Mouse (Mus musculus): Measurements from ENCODE around the gene Zmiz2.
"Not testable (repeated sequence)": the region's sequence is repeated elsewhere in the genome, so short reads cannot be mapped to it uniquely, and the experiment has no call there.

Zmiz2 gene

GRCm38 (mm10) chr11:6398141-6398540, 9.3 kb downstream of the Zmiz2 start:
- no peak for DNase-seq (ENCODE audit: extremely low spot score, low spot score)

GRCm38 (mm10) chr11:6402515-6403510, 13.9 kb downstream of the Zmiz2 start:
- peak; percentile 56 for DNase-seq (ENCODE audit: extremely low spot score, low spot score)

- no peak for DNase-seq (ENCODE audit: extremely low spot score, low spot score)
Measured at GRCm38 (mm10) chr11:6403830-6404405, 15.0 kb downstream of the Zmiz2 start.

- no peak for DNase-seq (ENCODE audit: extremely low spot score, low spot score)
Measured at GRCm38 (mm10) chr11:6404699-6405566, 16.1 kb downstream of the Zmiz2 start.

GRCm38 (mm10) chr11:6405591-6406081, 16.8 kb downstream of the Zmiz2 start:
- no peak for DNase-seq (ENCODE audit: extremely low spot score, low spot score)

GRCm38 (mm10) chr11:6406251-6407161, 17.6 kb downstream of the Zmiz2 start:
- peak; percentile 50 for DNase-seq (ENCODE audit: extremely low spot score, low spot score)

- DNase-seq (ENCODE audit: extremely low spot score, low spot score): no peak
Measured at GRCm38 (mm10) chr11:6407162-6407621, 18.3 kb downstream of the Zmiz2 start.

- DNase-seq (ENCODE audit: extremely low spot score, low spot score): no peak
Measured at GRCm38 (mm10) chr11:6410050-6410602, 21.3 kb downstream of the Zmiz2 start.

- DNase-seq (ENCODE audit: extremely low spot score, low spot score): not testable (repeated sequence)
Measured at GRCm38 (mm10) chr11:6410755-6411154, 21.9 kb downstream of the Zmiz2 start.

GRCm38 (mm10) chr11:6411684-6412083, 22.8 kb downstream of the Zmiz2 start:
- DNase-seq (ENCODE audit: extremely low spot score, low spot score): peak; percentile 83

- DNase-seq (ENCODE audit: extremely low spot score, low spot score): no peak
Measured at GRCm38 (mm10) chr11:6413264-6413663, 24.4 kb downstream of the Zmiz2 start.

GRCm38 (mm10) chr11:6414751-6415550, 26.1 kb downstream of the Zmiz2 start, which contains the start of gene Ppia:
Gene Ppia (plus strand): TSS chr11:6415443.
- peak; percentile 42 for DNase-seq (ENCODE audit: extremely low spot score, low spot score)

GRCm38 (mm10) chr11:6415551-6416404, 26.9 kb downstream of the Zmiz2 start:
- DNase-seq (ENCODE audit: extremely low spot score, low spot score): peak; percentile 99

GRCm38 (mm10) chr11:6416405-6417034, 27.6 kb downstream of the Zmiz2 start:
- peak; percentile 66 for DNase-seq (ENCODE audit: extremely low spot score, low spot score)

- DNase-seq (ENCODE audit: extremely low spot score, low spot score): no peak
Measured at GRCm38 (mm10) chr11:6417069-6417468, 28.2 kb downstream of the Zmiz2 start.

- no peak for DNase-seq (ENCODE audit: extremely low spot score, low spot score)
Measured at GRCm38 (mm10) chr11:6417490-6417889, 28.6 kb downstream of the Zmiz2 start.

- no peak for DNase-seq (ENCODE audit: extremely low spot score, low spot score)
Measured at GRCm38 (mm10) chr11:6418751-6419150, 29.9 kb downstream of the Zmiz2 start.
